Mouse (Mus musculus): Measurements from ENCODE around the gene Degs1. TPM values are rescaled to one million over a fixed set of nuclear protein-coding genes. Genes with fewer than 3 reads are reported as not detected.

Gene Degs1
- polyA plus RNA-seq, 1 experiment from 2014 or later, result 168 TPM

GRCm38 (mm10) chr1:182280577-182280976, 2.0 kb downstream of the Degs1 start:
- Histone ChIP-seq H3K36me3 (peaks cover 35% of the 10 kb centered on the region), H3K4me3 (peak overlapping the region; percentile 76), H3K4me1 (replicated peaks) (peaks cover 20% of the 10 kb centered on the region), H3K9ac (peak overlapping the region; percentile 45; the same call in 1 of the 2 replicates), H3K27me3 (replicated peaks) (no peaks in the 10 kb centered on the region), H3K27ac (ENCODE audit: poor library complexity, severe bottlenecking) (peak overlapping the region; percentile 48), H3K9me3 (replicated peaks) (no peaks in the 10 kb centered on the region), H3K4me2 (peak overlapping the region; percentile 80)
- WGBS, result 32% methylated on average over 11 of the region's 11 CpGs
- no peak for ATAC-seq (ENCODE audit: insufficient number of reproducible peaks, low FRiP score)

- Histone ChIP-seq H3K27ac (ENCODE audit: poor library complexity, severe bottlenecking) (peak overlapping the region; percentile 48), H3K9ac (no peak overlapping the region), H3K4me1 (replicated peaks) (peaks cover 23% of the 10 kb centered on the region), H3K4me2 (peak overlapping the region; percentile 80), H3K36me3 (peaks cover 40% of the 10 kb centered on the region), H3K4me3 (no peak overlapping the region), H3K27me3 (replicated peaks) (no peaks in the 10 kb centered on the region), H3K9me3 (replicated peaks) (no peaks in the 10 kb centered on the region)
- ATAC-seq (ENCODE audit: insufficient number of reproducible peaks, low FRiP score), result no peak
- WGBS, result 78% methylated on average over 6 of the region's 6 CpGs
These were observed 2.6 kb downstream of the Degs1 start for GRCm38 (mm10) chr1:182280046-182280445.

GRCm38 (mm10) chr1:182279436-182279835, 3.2 kb downstream of the Degs1 start:
- Histone ChIP-seq H3K9me3 (replicated peaks) (no peaks in the 10 kb centered on the region), H3K4me2 (no peak overlapping the region), H3K4me1 (replicated peaks) (peaks cover 23% of the 10 kb centered on the region), H3K27me3 (replicated peaks) (no peaks in the 10 kb centered on the region), H3K27ac (ENCODE audit: poor library complexity, severe bottlenecking) (no peak overlapping the region), H3K4me3 (no peak overlapping the region), H3K36me3 (peaks cover 43% of the 10 kb centered on the region), H3K9ac (no peak overlapping the region)
- no peak for ATAC-seq (ENCODE audit: insufficient number of reproducible peaks, low FRiP score)
- WGBS, result 93% methylated on average over 4 of the region's 4 CpGs

GRCm38 (mm10) chr1:182275109-182275508, 7.5 kb downstream of the Degs1 start:
- Histone ChIP-seq H3K27ac (ENCODE audit: poor library complexity, severe bottlenecking) (no peak overlapping the region), H3K27me3 (replicated peaks) (no peaks in the 10 kb centered on the region), H3K4me3 (no peak overlapping the region), H3K9ac (no peak overlapping the region), H3K4me1 (replicated peaks) (peaks cover 9% of the 10 kb centered on the region), H3K9me3 (replicated peaks) (no peaks in the 10 kb centered on the region), H3K4me2 (no peak overlapping the region), H3K36me3 (peaks cover 65% of the 10 kb centered on the region)
- ATAC-seq (ENCODE audit: insufficient number of reproducible peaks, low FRiP score), result no peak
- WGBS, result 68% methylated on average over 6 of the region's 6 CpGs

- Histone ChIP-seq H3K4me2 (no peak overlapping the region), H3K27ac (ENCODE audit: poor library complexity, severe bottlenecking) (no peak overlapping the region), H3K9ac (no peak overlapping the region), H3K9me3 (replicated peaks) (no peaks in the 10 kb centered on the region), H3K36me3 (peaks cover 39% of the 10 kb centered on the region), H3K4me1 (replicated peaks) (peaks cover 6% of the 10 kb centered on the region; the same call in 1 of the 2 replicates), H3K27me3 (replicated peaks) (no peaks in the 10 kb centered on the region), H3K4me3 (no peak overlapping the region)
- 74% methylated on average over 5 of the region's 5 CpGs for WGBS
- ATAC-seq (ENCODE audit: insufficient number of reproducible peaks, low FRiP score), result no peak
These were observed 11.0 kb downstream of the Degs1 start for GRCm38 (mm10) chr1:182271632-182272031.

GRCm38 (mm10) chr1:182271130-182271529, 11.5 kb downstream of the Degs1 start:
- Histone ChIP-seq H3K27ac (ENCODE audit: poor library complexity, severe bottlenecking) (no peak overlapping the region), H3K9me3 (replicated peaks) (no peaks in the 10 kb centered on the region), H3K27me3 (replicated peaks) (no peaks in the 10 kb centered on the region), H3K36me3 (peaks cover 35% of the 10 kb centered on the region), H3K9ac (no peak overlapping the region), H3K4me3 (no peak overlapping the region), H3K4me1 (replicated peaks) (peaks cover 7% of the 10 kb centered on the region), H3K4me2 (no peak overlapping the region)
- ATAC-seq (ENCODE audit: insufficient number of reproducible peaks, low FRiP score), result no peak
- WGBS, result 75% methylated on average over 5 of the region's 5 CpGs

- Histone ChIP-seq H3K4me3 (no peak overlapping the region), H3K27me3 (replicated peaks) (no peaks in the 10 kb centered on the region), H3K9ac (no peak overlapping the region), H3K27ac (ENCODE audit: poor library complexity, severe bottlenecking) (no peak overlapping the region), H3K36me3 (peaks cover 11% of the 10 kb centered on the region), H3K4me1 (replicated peaks) (peaks cover 2% of the 10 kb centered on the region; the same call in 1 of the 2 replicates), H3K4me2 (no peak overlapping the region), H3K9me3 (replicated peaks) (no peaks in the 10 kb centered on the region)
- ATAC-seq (ENCODE audit: insufficient number of reproducible peaks, low FRiP score), result no peak
- WGBS, result 59% methylated on average over 4 of the region's 4 CpGs
These were observed 14.3 kb downstream of the Degs1 start for GRCm38 (mm10) chr1:182268317-182268716.

- H3K9ac ChIP-seq, result no peak overlapping the region
- no peak overlapping the region for H3K27ac ChIP-seq (ENCODE audit: poor library complexity, severe bottlenecking)
- H3K4me2 ChIP-seq, result no peak overlapping the region
- 69% methylated on average over 11 of the region's 11 CpGs for WGBS
- no peaks in the 10 kb centered on the region for H3K9me3 ChIP-seq (replicated peaks)
- H3K4me1 ChIP-seq (replicated peaks), result peaks cover 2% of the 10 kb centered on the region; the same call in 1 of the 2 replicates
- H3K27me3 ChIP-seq (replicated peaks), result no peaks in the 10 kb centered on the region
- ATAC-seq (ENCODE audit: insufficient number of reproducible peaks, low FRiP score), result no peak
- H3K36me3 ChIP-seq, result no peaks in the 10 kb centered on the region
- H3K4me3 ChIP-seq, result no peak overlapping the region
These were observed 16.5 kb downstream of the Degs1 start for GRCm38 (mm10) chr1:182266028-182266525.

- Histone ChIP-seq H3K9ac (no peak overlapping the region), H3K4me3 (no peak overlapping the region), H3K4me1 (replicated peaks) (no peaks in the 10 kb centered on the region), H3K36me3 (no peaks in the 10 kb centered on the region), H3K27me3 (replicated peaks) (no peaks in the 10 kb centered on the region), H3K4me2 (no peak overlapping the region), H3K9me3 (replicated peaks) (peaks cover 4% of the 10 kb centered on the region; the same call in 1 of the 2 replicates), H3K27ac (ENCODE audit: poor library complexity, severe bottlenecking) (no peak overlapping the region)
- no peak for ATAC-seq (ENCODE audit: insufficient number of reproducible peaks, low FRiP score)
- 78% methylated on average over 11 of the region's 11 CpGs for WGBS
These were observed 26.4 kb downstream of the Degs1 start for GRCm38 (mm10) chr1:182256041-182256680.

- no peaks in the 10 kb centered on the region for H3K27me3 ChIP-seq (replicated peaks)
- WGBS, result 78% methylated on average over 11 of the region's 11 CpGs
- no peak overlapping the region for H3K4me3 ChIP-seq
- H3K27ac ChIP-seq (ENCODE audit: poor library complexity, severe bottlenecking), result no peak overlapping the region
- no peak overlapping the region for H3K9ac ChIP-seq
- no peaks in the 10 kb centered on the region for H3K4me1 ChIP-seq (replicated peaks)
- H3K9me3 ChIP-seq (replicated peaks), result peaks cover 4% of the 10 kb centered on the region; the same call in 1 of the 2 replicates
- H3K36me3 ChIP-seq, result no peaks in the 10 kb centered on the region
- no peak overlapping the region for H3K4me2 ChIP-seq
- no peak for ATAC-seq (ENCODE audit: insufficient number of reproducible peaks, low FRiP score)
These were observed 27.6 kb downstream of the Degs1 start for GRCm38 (mm10) chr1:182255031-182255430.

GRCm38 (mm10) chr1:182254618-182255017, 28.0 kb downstream of the Degs1 start:
- Histone ChIP-seq H3K27me3 (replicated peaks) (no peaks in the 10 kb centered on the region), H3K4me2 (no peak overlapping the region), H3K9ac (no peak overlapping the region), H3K4me3 (no peak overlapping the region), H3K4me1 (replicated peaks) (peaks cover 1% of the 10 kb centered on the region; the same call in 1 of the 2 replicates), H3K27ac (ENCODE audit: poor library complexity, severe bottlenecking) (no peak overlapping the region), H3K9me3 (replicated peaks) (peaks cover 4% of the 10 kb centered on the region; the same call in 1 of the 2 replicates), H3K36me3 (no peaks in the 10 kb centered on the region)
- WGBS, result 85% methylated on average over 8 of the region's 8 CpGs
- ATAC-seq (ENCODE audit: insufficient number of reproducible peaks, low FRiP score), result no peak
